Mouse (Mus musculus): ENCODE data around the gene Thumpd2.

Gene Thumpd2

GRCm38 (mm10) chr17:81031830-81032442 is 32.9 kb downstream of the Thumpd2 start:
- no peak for DNase-seq

GRCm38 (mm10) chr17:81027331-81027730 is 37.6 kb downstream of the Thumpd2 start:
- DNase-seq = no peak

- DNase-seq = no peak
Measured at GRCm38 (mm10) chr17:81017132-81017531, 47.8 kb downstream of the Thumpd2 start.

DNA sequence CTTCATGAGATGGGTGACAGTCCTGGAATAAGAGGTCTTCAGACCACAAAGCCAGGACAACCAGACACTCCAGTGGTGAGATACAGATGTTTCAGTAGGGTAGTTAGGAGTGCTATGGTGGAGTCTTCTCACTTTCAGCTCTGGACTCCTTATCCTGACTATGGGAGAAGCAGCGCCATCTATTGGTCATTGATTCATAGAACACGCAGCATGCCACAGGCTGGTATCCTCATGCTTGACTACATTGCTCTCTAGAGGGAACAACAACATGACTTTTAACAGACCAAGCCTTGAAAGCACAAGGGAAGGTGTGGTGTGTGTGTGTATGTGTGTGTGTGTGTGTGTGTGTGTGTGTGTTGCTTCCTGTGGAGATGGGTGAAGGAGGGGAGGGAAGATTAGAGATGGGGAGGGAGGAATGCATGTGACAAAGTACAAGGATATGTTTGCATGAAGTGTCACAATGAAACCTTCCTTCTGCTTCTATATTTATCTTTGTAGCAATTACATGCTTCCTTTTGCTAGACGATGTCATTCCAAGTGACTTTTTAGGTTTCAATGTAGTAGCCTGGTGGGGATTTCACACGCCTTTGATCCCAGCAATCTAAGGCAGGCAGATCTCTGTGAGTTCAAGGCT is 49.0 kb downstream of the Thumpd2 start:
- DNase-seq = peak; percentile 45

- DNase-seq = no peak
Measured at GRCm38 (mm10) chr17:81010844-81011685, 53.8 kb downstream of the Thumpd2 start.

- DNase-seq = no peak
Measured at GRCm38 (mm10) chr17:81010199-81010598, 54.7 kb downstream of the Thumpd2 start.

DNA sequence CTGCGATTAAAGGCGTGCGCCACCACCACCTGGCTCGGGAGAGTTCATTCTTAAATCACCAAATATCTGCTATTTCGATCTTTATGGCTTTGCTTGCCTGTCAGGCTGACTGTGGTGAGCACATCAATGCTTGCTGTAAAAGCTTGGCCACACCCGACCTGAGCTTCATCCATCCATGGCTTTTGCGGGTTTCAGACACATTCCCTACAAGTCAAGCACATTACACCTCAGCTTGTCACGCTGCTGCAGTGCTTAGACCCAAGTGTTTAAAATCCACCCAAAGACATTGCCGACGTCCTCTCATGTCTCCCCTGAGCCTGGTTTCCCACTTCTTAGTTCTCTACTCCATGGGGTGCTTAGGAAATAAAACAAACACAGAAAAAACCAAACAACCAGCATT is 55.8 kb downstream of the Thumpd2 start:
- no peak for DNase-seq

DNA sequence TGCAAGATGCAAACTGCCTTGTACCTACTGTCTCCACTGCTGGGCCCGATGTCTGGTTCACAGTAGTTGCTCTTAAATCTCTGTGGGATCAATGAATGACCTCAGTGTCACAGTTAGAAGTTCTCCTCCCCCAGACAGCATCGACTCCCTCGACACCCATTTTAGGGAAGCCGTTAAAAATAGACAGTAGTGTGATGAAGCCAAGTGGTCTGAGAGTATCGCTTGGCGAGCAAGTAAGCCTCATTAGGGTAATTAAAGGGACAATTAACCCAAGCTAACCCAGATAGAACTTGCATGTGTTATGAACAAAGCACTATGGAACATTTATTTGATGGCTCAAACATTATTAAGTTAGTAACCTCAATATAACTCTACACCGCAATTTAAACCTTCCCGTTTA is 59.6 kb downstream of the Thumpd2 start:
- no peak for DNase-seq

DNA sequence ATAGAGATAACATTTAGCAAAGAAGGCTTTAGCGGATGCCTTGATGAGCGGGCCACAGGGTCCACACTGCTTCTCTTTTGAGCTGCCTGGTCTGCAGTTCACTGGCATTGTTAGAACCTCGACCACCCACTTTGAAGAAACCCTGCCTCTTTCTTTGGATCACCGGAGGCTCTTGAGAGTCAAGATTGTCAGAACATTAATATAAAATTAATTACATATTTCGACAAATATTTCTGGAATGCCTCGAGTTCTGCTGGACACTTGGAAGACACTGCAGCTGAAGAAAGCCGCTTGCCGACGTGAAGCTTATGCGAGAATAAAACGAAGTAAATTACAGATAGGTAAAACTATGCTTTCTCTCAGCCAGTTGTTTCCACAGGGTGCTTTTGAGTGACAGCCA is 60.4 kb downstream of the Thumpd2 start:
- no peak for DNase-seq

- DNase-seq = no peak
Measured at GRCm38 (mm10) chr17:81002130-81002529, 62.8 kb downstream of the Thumpd2 start.

GRCm38 (mm10) chr17:81001647-81002046 is 63.2 kb downstream of the Thumpd2 start:
- no peak for DNase-seq

- no peak for DNase-seq
Measured at GRCm38 (mm10) chr17:81001010-81001409, 63.9 kb downstream of the Thumpd2 start.

DNA sequence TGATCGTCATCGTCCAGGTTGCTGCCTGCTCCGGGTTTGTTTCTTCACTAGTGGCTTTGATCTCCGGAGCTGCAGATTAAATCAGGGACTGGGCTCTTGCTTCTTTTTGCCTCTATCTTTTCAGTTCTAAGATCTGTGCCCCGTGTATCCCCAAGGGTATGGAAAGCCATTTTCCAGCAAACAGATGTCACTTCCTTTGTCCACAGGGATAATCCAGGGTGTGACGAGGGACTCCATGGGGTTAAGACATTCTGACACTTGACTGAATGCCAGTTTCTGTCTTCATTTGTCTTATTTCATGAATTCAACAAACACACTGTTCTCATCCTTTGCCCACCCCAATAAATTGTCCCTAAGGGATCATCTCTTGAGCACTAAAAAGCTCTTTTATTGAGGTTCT is 65.9 kb downstream of the Thumpd2 start:
- DNase-seq = no peak

DNA sequence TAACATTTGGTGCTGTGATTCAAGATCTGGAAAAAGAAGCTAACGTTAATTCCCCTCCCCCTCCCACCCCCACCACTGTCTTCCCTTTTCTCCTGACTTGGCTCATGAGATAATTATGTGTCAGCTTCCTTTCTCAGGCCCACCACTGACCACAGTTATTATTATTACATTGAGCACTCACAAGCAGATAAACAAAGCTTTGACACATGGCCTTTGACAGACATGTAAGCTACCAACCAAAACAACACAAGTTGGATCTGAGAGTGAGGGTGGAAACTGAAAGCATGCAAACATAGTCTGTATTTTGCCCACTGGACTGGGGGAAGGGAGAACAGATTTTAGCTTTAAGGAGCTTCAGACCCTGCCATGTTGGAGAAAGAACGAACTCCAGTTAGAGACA is 67.7 kb downstream of the Thumpd2 start:
- DNase-seq = no peak

GRCm38 (mm10) chr17:80991535-80992127 is 73.3 kb downstream of the Thumpd2 start:
- no peak for DNase-seq

GRCm38 (mm10) chr17:80982976-80983375 is 81.9 kb downstream of the Thumpd2 start:
- DNase-seq = no peak

DNA sequence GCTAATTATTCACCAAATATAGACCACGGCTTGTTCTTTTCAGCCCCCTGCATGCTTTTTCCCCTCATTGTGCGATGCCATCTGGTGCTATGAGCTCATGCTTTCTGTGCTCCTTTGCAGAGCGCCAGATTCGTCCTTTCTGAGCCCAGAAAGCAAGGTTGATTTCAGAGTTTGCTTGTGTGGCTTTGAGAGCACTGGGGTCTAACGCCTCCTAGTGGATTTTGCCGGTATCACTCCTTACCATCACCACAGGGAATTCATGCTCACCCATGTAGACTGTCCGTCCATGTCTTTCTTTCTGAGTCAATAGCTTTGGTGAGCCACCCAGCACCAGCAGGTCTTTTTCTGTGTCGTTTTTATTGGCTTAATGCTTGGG is 82.5 kb downstream of the Thumpd2 start:
- peak; percentile 93 for DNase-seq

DNA sequence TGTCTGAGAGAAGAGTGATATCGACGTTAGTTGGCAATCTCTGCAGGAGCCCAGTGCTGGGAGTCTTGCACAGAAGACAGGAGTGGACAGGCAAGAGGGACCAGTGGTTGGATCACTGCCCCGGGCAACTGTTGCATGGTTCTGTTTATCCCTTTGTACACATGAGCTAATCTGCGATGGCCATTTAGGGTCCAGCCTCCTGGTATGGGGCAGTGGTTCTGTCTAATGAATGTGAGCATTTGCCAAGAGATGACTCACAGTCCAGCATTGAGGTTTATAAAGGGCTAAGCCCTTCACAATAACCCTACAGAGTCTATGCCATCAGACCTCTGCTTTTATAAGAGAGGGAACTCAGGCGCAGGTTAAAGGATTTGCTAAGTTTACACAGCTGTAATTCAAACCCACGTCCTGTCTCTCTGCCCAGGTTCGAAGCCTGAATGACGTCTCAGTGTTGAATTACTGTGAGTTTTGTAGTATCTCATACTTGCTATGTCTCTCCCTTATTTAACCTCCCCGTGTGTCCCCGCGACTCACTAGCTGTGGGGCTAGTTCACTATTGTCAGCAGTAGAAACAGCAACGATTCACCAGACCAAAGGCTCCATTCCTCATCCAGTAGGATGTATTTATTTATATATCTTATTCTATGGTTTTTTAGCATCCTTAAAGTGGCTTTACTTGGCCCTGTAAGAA is 83.0 kb downstream of the Thumpd2 start:
- DNase-seq = peak; percentile 80

DNA sequence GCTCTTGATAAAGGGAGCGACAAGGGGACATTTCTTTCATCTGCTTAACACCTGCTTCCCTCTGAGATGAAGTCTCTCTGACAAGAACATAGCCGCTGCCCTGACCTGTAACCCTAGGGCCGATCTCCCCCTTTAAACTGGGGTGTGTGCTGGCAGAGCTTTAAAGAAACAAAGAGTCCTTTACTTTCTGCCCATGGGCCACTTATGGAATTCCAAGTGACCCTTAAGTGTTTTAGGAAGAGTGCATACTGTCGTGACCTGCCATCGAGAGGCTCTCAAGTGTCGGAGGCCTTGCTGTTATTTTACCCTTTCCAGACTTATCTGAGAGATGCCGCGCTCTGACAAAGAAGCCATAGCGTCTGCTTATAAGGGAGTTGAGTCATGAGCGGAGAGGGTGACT is 84.8 kb downstream of the Thumpd2 start:
- no peak for DNase-seq

- no peak for DNase-seq
Measured at GRCm38 (mm10) chr17:80977245-80977644, 87.6 kb downstream of the Thumpd2 start.

Data from cerebellum, adult 11 months (tissue).